Mouse (Mus musculus) midbrain, embryonic 11.5 days (tissue): ENCODE measurements around the gene Tmem116. TPM values are rescaled to one million over a fixed set of nuclear protein-coding genes. Genes with fewer than 3 reads are reported as not detected.

Experiments
- ATAC-seq: fragments of 200-750 bp; cut with Nextera tagmentation; 2 replicates; pipeline ENCODE4 v1.8.0; 2017; ENCODE audit warnings: moderate TSS enrichment, moderate library complexity; ENCODE audit not compliant: low FRiP score
- DNase-seq: peaks from one replicate; pipeline ENCODE4 v3.0.0; 2015; ENCODE audit warnings: low spot score; ENCODE audit errors: missing footprints
- H3K27ac ChIP-seq: fragments of 300-500 bp; sonication (generic); 2 replicates; pipeline ENCODE4 v1.5.1; 2014; ENCODE audit warnings: low read depth, low read length
- H3K27me3 ChIP-seq: fragments of 300-500 bp; sonication (generic); 2 replicates; pipeline ENCODE4 v1.6.1; 2014; ENCODE audit warnings: mild to moderate bottlenecking, low read length, moderate library complexity, mixed read lengths; ENCODE audit not compliant: control insufficient read depth, insufficient read depth
- H3K36me3 ChIP-seq: fragments of 300-500 bp; sonication (generic); 2 replicates; pipeline ENCODE4 v1.6.1; 2014; ENCODE audit warnings: mild to moderate bottlenecking, low read length, moderate library complexity, mixed read lengths; ENCODE audit not compliant: control insufficient read depth, insufficient read depth
- H3K4me1 ChIP-seq: fragments of 300-500 bp; sonication (generic); 2 replicates; pipeline ENCODE4 v1.6.1; 2014; ENCODE audit warnings: low read length; ENCODE audit not compliant: control insufficient read depth, insufficient read depth
- H3K4me2 ChIP-seq: fragments of 300-500 bp; sonication (generic); 2 replicates; pipeline ENCODE4 v1.6.1; 2014; ENCODE audit warnings: mild to moderate bottlenecking, moderate library complexity
- H3K4me3 ChIP-seq: fragments of 300-500 bp; sonication (generic); 2 replicates; pipeline ENCODE4 v1.5.1; 2014; ENCODE audit warnings: low read depth, low read length
- H3K9ac ChIP-seq: fragments of 300-500 bp; sonication (generic); 2 replicates; pipeline ENCODE4 v1.6.1; 2014; ENCODE audit warnings: low read length
- H3K9me3 ChIP-seq: fragments of 300-500 bp; sonication (generic); 2 replicates; pipeline ENCODE4 v1.6.1; 2016; ENCODE audit warnings: low read length; ENCODE audit not compliant: control insufficient read depth
- WGBS: fragments of 180-500 bp; shearing (Covaris S2); extraction: QIAGEN DNeasy Blood & Tissue Kit; methylation state at CpG from one replicate; pipeline ENCODE4 v1.1.7; 2014; 5-methylcytosine and 5-hydroxymethylcytosine counted together
- polyA plus RNA-seq: library from polyadenylated mRNA; unstranded; fragments of >200 nt; fragmentation: Nextera tagmentation; extraction: Ambion mirVana; gene quantifications from 2 replicates; pipeline ENCODE4 v1.2.1, GENCODE M21; 2014

Gene Tmem116
- polyA plus RNA-seq, 1 experiment from 2014 or later, result 0.66 TPM

GRCm38 (mm10) chr5:121444870-121445269 lies 6.8 kb upstream of the Tmem116 start:
- DNase-seq, result no peak
- Histone ChIP-seq H3K4me2 (no peak overlapping the region), H3K4me1 (no peaks in the 10 kb centered on the region), H3K36me3 (peaks cover 40% of the 10 kb centered on the region; the same call in 1 of the 2 replicates), H3K4me3 (no peak overlapping the region), H3K27me3 (no peaks in the 10 kb centered on the region), H3K9ac (no peak overlapping the region), H3K9me3 (no peaks in the 10 kb centered on the region), H3K27ac (no peak overlapping the region)
- ATAC-seq, result no peak
- 91% methylated on average over 5 of the region's 5 CpGs for WGBS

GRCm38 (mm10) chr5:121448450-121448849 lies 3.2 kb upstream of the Tmem116 start:
- WGBS, result 91% methylated on average over 3 of the region's 3 CpGs
- H3K4me3 ChIP-seq, result no peak overlapping the region
- no peak for ATAC-seq
- H3K36me3 ChIP-seq, result peaks cover 27% of the 10 kb centered on the region; the same call in 1 of the 2 replicates
- peaks cover 12% of the 10 kb centered on the region for H3K4me1 ChIP-seq
- DNase-seq, result no peak
- H3K9ac ChIP-seq, result no peak overlapping the region
- H3K9me3 ChIP-seq, result no peaks in the 10 kb centered on the region
- H3K27ac ChIP-seq, result no peak overlapping the region
- no peak overlapping the region for H3K4me2 ChIP-seq
- H3K27me3 ChIP-seq, result no peaks in the 10 kb centered on the region

- Histone ChIP-seq H3K27ac (no peak overlapping the region), H3K27me3 (no peaks in the 10 kb centered on the region), H3K36me3 (peaks cover 18% of the 10 kb centered on the region; the same call in 1 of the 2 replicates), H3K9me3 (no peaks in the 10 kb centered on the region), H3K4me3 (no peak overlapping the region), H3K4me2 (no peak overlapping the region), H3K9ac (0 out of 2 replicates have a peak overlapping the region, but pooled peaks have one; percentile 2), H3K4me1 (peaks cover 12% of the 10 kb centered on the region)
- 64% methylated on average over 6 of the region's 6 CpGs for WGBS
- DNase-seq, result peak; percentile 94
- no peak for ATAC-seq
These were observed 1.7 kb upstream of the Tmem116 start for GRCm38 (mm10) chr5:121449976-121450375.

- Histone ChIP-seq H3K9me3 (no peaks in the 10 kb centered on the region), H3K36me3 (peaks cover 13% of the 10 kb centered on the region; the same call in 1 of the 2 replicates), H3K27ac (no peak overlapping the region), H3K4me1 (peaks cover 12% of the 10 kb centered on the region), H3K4me3 (no peak overlapping the region), H3K27me3 (no peaks in the 10 kb centered on the region), H3K9ac (no peak overlapping the region), H3K4me2 (no peak overlapping the region)
- no peak for DNase-seq
- WGBS, result 87% methylated on average over 9 of the region's 9 CpGs
- ATAC-seq, result no peak
These were observed 1.2 kb upstream of the Tmem116 start for GRCm38 (mm10) chr5:121450476-121450875.

GRCm38 (mm10) chr5:121451203-121451602 lies 490 bp upstream of the Tmem116 start:
- peak overlapping the region; percentile 89 for H3K9ac ChIP-seq
- DNase-seq (no peak), ATAC-seq (no peak)
- no peak overlapping the region for H3K27ac ChIP-seq
- H3K27me3 ChIP-seq, result no peaks in the 10 kb centered on the region
- peak overlapping the region; percentile 87 for H3K4me2 ChIP-seq
- H3K36me3 ChIP-seq, result peaks cover 12% of the 10 kb centered on the region; the same call in 1 of the 2 replicates
- WGBS, result 27% methylated on average over 8 of the region's 8 CpGs
- peak overlapping the region; percentile 90 for H3K4me3 ChIP-seq
- H3K4me1 ChIP-seq, result peaks cover 12% of the 10 kb centered on the region
- H3K9me3 ChIP-seq, result no peaks in the 10 kb centered on the region

GRCm38 (mm10) chr5:121452026-121452869 lies 555 bp downstream of the Tmem116 start, which contains the start of gene Erp29:
TSS of gene Erp29 (minus strand) at chr5:121452506.
- peak within 1 kb of the TSS; percentile 87 for H3K4me2 ChIP-seq
- peak within 1 kb of the TSS; percentile 89 for H3K27ac ChIP-seq
- ATAC-seq (peak; percentile 92), DNase-seq (peak; percentile 100)
- H3K9ac ChIP-seq, result peak within 1 kb of the TSS; percentile 93
- peaks cover 9% of the 10 kb centered on the region; the same call in 1 of the 2 replicates for H3K36me3 ChIP-seq
- H3K9me3 ChIP-seq, result no peaks in the 10 kb centered on the region
- under 1% methylated on average over 80 of the region's 97 CpGs for WGBS
- peaks cover 12% of the 10 kb centered on the region for H3K4me1 ChIP-seq
- peak within 1 kb of the TSS; percentile 90 for H3K4me3 ChIP-seq
- H3K27me3 ChIP-seq, result no peaks in the 10 kb centered on the region

GRCm38 (mm10) chr5:121452906-121453305 lies 1.2 kb downstream of the Tmem116 start:
- no peaks in the 10 kb centered on the region for H3K27me3 ChIP-seq
- peak overlapping the region; percentile 90 for H3K4me3 ChIP-seq
- H3K4me2 ChIP-seq, result peak overlapping the region; percentile 87
- DNase-seq (no peak), ATAC-seq (no peak; the same call in 1 of the 2 replicates)
- H3K36me3 ChIP-seq, result peaks cover 5% of the 10 kb centered on the region; the same call in 1 of the 2 replicates
- peak overlapping the region; percentile 93 for H3K9ac ChIP-seq
- no peaks in the 10 kb centered on the region for H3K9me3 ChIP-seq
- peaks cover 12% of the 10 kb centered on the region for H3K4me1 ChIP-seq
- WGBS, result 9% methylated on average over 9 of the region's 9 CpGs
- H3K27ac ChIP-seq, result peak overlapping the region; percentile 89

GRCm38 (mm10) chr5:121453743-121454502 lies 2.2 kb downstream of the Tmem116 start:
- H3K4me2 ChIP-seq, result no peak overlapping the region
- H3K4me1 ChIP-seq, result peaks cover 12% of the 10 kb centered on the region
- H3K27ac ChIP-seq, result no peak overlapping the region
- no peak for ATAC-seq
- WGBS, result 95% methylated on average over 13 of the region's 13 CpGs
- no peaks in the 10 kb centered on the region for H3K27me3 ChIP-seq
- H3K4me3 ChIP-seq, result no peak overlapping the region
- no peaks in the 10 kb centered on the region for H3K36me3 ChIP-seq
- H3K9ac ChIP-seq, result no peak overlapping the region; the same call in 1 of the 2 replicates
- no peaks in the 10 kb centered on the region for H3K9me3 ChIP-seq
- DNase-seq, result no peak

GRCm38 (mm10) chr5:121454503-121454782 lies 2.8 kb downstream of the Tmem116 start:
- H3K4me3 ChIP-seq, result no peak overlapping the region
- no peak overlapping the region for H3K27ac ChIP-seq
- no peak for ATAC-seq
- no peaks in the 10 kb centered on the region for H3K9me3 ChIP-seq
- no peaks in the 10 kb centered on the region for H3K36me3 ChIP-seq
- no peak overlapping the region for H3K4me2 ChIP-seq
- 92% methylated on average over 3 of the region's 3 CpGs for WGBS
- no peak overlapping the region for H3K9ac ChIP-seq
- peaks cover 12% of the 10 kb centered on the region for H3K4me1 ChIP-seq
- H3K27me3 ChIP-seq, result no peaks in the 10 kb centered on the region
- no peak for DNase-seq
